Mouse (Mus musculus) liver, embryonic 13.5 days (tissue): ENCODE measurements around the gene Smg1. TPM values are rescaled to one million over a fixed set of nuclear protein-coding genes. Genes with fewer than 3 reads are reported as not detected.

ENCODE experiments used
- ATAC-seq: fragments of 200-750 bp; cut with Nextera tagmentation; 2 replicates; pipeline ENCODE4 v1.8.0; 2017; ENCODE audit warnings: low read depth, mild to moderate bottlenecking, moderate number of reproducible peaks, moderate library complexity
- DNase-seq: peaks from one replicate; pipeline ENCODE4 v3.0.0; 2022
- H3K27ac ChIP-seq: fragments of 300-500 bp; sonication (generic); 2 replicates; pipeline ENCODE4 v1.5.1; 2015; ENCODE audit warnings: moderate library complexity, mild to moderate bottlenecking, inconsistent platforms
- H3K27me3 ChIP-seq: fragments of 300-500 bp; sonication (generic); 2 replicates; pipeline ENCODE4 v1.6.1; 2015; ENCODE audit warnings: mild to moderate bottlenecking, inconsistent platforms
- H3K36me3 ChIP-seq: fragments of 300-500 bp; sonication (generic); 2 replicates; pipeline ENCODE4 v1.6.1; 2015; ENCODE audit warnings: mild to moderate bottlenecking, inconsistent platforms
- H3K4me1 ChIP-seq: fragments of 300-500 bp; sonication (generic); replicated peaks from 2 replicates; pipeline ENCODE4 v1.6.1; 2015; ENCODE audit warnings: inconsistent platforms
- H3K4me2 ChIP-seq: fragments of 300-500 bp; sonication (generic); 2 replicates; pipeline ENCODE4 v1.6.1; 2015; ENCODE audit warnings: inconsistent platforms, mild to moderate bottlenecking, moderate library complexity
- H3K4me3 ChIP-seq: fragments of 300-500 bp; sonication (generic); replicated peaks from 2 replicates; pipeline ENCODE4 v1.5.1; 2015; ENCODE audit warnings: mild to moderate bottlenecking, inconsistent platforms
- H3K9ac ChIP-seq: fragments of 300-500 bp; sonication (generic); 2 replicates; pipeline ENCODE4 v1.6.1; 2015; ENCODE audit warnings: mild to moderate bottlenecking, inconsistent platforms
- H3K9me3 ChIP-seq: fragments of 300-500 bp; sonication (generic); replicated peaks from 2 replicates; pipeline ENCODE4 v1.6.1; 2016; ENCODE audit warnings: inconsistent platforms
- WGBS: fragments of 180-500 bp; shearing (Covaris S2); methylation state at CpG from one replicate; pipeline ENCODE4 v1.1.7; 2015; ENCODE audit not compliant: insufficient replicate concordance; 5-methylcytosine and 5-hydroxymethylcytosine counted together
- polyA plus RNA-seq: library from polyadenylated mRNA; unstranded; fragments of >200 nt; fragmentation: Nextera tagmentation; extraction: Ambion mirVana; gene quantifications from 2 replicates; pipeline ENCODE4 v1.2.1, GENCODE M21; 2015

The Smg1 gene
- polyA plus RNA-seq, result 5.8 and 6.0 TPM in 2 replicates

DNA sequence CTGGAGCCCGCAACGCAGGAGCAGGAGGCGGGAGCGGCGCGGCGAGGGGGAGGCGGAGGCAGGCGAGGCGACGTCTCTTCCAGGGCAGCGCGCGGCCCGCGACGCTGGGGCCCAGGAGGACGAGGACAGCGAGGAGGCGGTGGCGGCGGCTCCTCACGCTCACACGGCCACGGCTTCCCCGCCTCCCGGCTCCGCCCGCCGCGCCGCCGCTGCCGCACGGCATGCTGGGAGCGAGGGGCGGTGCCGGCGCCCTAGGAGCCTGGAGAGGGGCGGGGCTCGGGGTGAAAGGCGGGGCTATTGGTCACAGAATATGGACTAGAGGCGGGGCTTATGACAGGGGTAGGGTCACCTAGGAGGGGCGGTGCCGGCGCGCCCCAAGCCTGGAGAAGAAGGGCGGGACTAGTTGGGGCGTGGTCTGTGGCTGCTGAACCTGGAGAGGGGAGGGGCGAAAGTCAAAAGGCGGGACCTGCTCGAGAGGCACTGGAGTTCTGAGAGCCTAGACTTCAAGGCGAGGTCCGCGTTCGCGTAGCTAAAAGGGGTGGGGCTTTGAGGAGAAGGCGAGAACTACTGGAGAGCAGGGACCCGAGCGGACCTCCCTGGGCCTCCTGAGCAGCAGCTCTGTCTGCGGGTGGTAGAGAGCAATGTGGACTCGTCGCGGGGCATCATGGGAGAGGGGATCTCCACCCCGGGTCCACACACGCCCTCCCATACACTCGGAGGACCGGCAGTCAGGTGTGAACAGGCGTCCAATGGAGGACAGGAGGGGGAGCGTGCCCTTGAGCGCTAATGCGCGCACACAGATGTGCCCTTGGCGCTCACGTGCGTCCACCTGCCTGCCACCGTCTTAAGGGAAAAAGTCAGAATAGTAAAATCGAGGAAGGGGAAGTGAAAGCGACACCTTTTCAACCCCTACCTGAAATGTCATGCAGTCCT lies at the start of gene Smg1:
TSS of gene Smg1 (minus strand) at position 218 of the 933 bp plus-strand sequence.
- H3K36me3 ChIP-seq, result no peaks in the 10 kb centered on the region
- no peaks in the 10 kb centered on the region for H3K27me3 ChIP-seq
- peak within 1 kb of the TSS; percentile 83 for H3K4me3 ChIP-seq
- H3K4me1 ChIP-seq, result peaks cover 51% of the 10 kb centered on the region
- peak within 1 kb of the TSS; percentile 96 for H3K9ac ChIP-seq
- H3K27ac ChIP-seq, result peak within 1 kb of the TSS; percentile 97
- H3K9me3 ChIP-seq, result no peaks in the 10 kb centered on the region
- peak within 1 kb of the TSS; percentile 89 for H3K4me2 ChIP-seq
- ATAC-seq (peak; percentile 94), DNase-seq (peak; percentile 100)
- WGBS, result under 1% methylated on average over 79 of the region's 79 CpGs

DNA sequence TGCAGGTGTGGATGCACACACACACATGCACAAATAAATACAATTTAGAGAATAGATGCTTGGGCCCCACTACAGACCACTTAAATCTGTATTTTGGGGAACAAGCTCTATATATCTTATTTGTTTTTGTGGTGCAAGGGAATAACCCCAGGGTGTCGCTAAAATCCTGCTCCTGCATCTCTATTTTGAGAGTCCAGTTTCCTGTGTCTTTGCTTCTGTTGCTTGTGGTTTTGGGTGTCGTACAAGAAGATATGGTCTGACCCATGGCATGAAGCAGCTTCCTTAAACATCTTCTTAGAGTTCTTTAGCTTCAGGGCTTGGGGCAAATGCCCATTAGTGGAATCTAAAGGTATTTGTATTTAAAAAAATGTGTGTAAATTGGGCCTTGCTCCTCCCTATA lies 39.7 kb upstream of the Smg1 start:
- no peak overlapping the region for H3K27ac ChIP-seq
- H3K36me3 ChIP-seq, result no peaks in the 10 kb centered on the region
- WGBS, result 13% methylated on average over 2 of the region's 2 CpGs
- H3K4me1 ChIP-seq, result no peaks in the 10 kb centered on the region
- H3K9me3 ChIP-seq, result peaks cover 4% of the 10 kb centered on the region
- H3K4me2 ChIP-seq, result no peak overlapping the region
- H3K27me3 ChIP-seq, result no peaks in the 10 kb centered on the region
- no peak for ATAC-seq
- no peak overlapping the region for H3K4me3 ChIP-seq
- no peak overlapping the region for H3K9ac ChIP-seq
- DNase-seq, result no peak

DNA sequence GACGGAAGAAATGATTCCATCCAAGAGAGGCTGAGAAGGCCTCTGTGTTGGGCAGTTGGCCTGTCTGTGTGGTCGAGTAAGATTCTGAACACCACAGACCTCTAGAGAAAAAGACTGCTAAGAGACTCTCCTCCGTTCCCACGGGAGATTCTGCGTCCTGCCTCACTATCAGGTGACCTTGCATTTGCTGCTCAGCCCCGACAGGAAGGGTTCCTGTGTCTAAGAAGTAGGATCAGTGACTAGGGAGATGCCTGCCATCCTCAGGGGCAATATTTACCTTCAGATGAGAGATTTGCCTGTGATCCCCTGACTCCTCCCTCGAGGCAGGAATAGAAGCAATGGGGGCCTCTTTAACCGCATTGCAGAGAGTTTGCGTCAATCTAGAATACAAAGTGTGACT lies 39.1 kb upstream of the Smg1 start:
- Histone ChIP-seq H3K27me3 (no peaks in the 10 kb centered on the region), H3K4me2 (no peak overlapping the region), H3K4me3 (no peak overlapping the region), H3K4me1 (no peaks in the 10 kb centered on the region), H3K9me3 (peaks cover 4% of the 10 kb centered on the region), H3K27ac (no peak overlapping the region), H3K36me3 (no peaks in the 10 kb centered on the region), H3K9ac (no peak overlapping the region)
- no peak for DNase-seq
- 38% methylated on average over 9 of the region's 9 CpGs for WGBS
- ATAC-seq, result no peak

DNA sequence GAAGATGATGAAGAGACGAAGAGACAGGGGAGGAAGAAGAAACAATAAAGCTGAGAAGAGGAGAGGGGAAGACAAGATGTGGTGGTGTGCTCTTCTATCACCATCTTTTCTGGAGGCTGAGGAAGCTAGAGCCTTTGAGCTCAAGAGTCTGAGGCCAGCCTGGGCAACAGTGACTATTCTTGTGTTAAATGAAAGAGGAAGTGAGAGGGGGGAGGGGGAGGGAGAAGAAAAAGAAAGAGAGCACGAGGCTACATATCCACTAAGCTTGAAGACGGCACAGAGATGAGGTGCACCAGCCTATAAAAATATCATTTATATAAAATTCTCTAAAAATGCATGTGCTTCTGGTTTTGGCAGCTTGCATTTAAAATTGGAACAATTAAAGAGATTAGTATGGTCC lies 36.1 kb upstream of the Smg1 start:
- DNase-seq (no peak), ATAC-seq (no peak)
- Histone ChIP-seq H3K9ac (no peak overlapping the region), H3K4me2 (no peak overlapping the region), H3K36me3 (no peaks in the 10 kb centered on the region), H3K9me3 (no peaks in the 10 kb centered on the region), H3K27me3 (no peaks in the 10 kb centered on the region), H3K27ac (no peak overlapping the region), H3K4me1 (no peaks in the 10 kb centered on the region; the same call in 1 of the 2 replicates), H3K4me3 (no peak overlapping the region)
- 23% methylated on average over 3 of the region's 3 CpGs for WGBS

DNA sequence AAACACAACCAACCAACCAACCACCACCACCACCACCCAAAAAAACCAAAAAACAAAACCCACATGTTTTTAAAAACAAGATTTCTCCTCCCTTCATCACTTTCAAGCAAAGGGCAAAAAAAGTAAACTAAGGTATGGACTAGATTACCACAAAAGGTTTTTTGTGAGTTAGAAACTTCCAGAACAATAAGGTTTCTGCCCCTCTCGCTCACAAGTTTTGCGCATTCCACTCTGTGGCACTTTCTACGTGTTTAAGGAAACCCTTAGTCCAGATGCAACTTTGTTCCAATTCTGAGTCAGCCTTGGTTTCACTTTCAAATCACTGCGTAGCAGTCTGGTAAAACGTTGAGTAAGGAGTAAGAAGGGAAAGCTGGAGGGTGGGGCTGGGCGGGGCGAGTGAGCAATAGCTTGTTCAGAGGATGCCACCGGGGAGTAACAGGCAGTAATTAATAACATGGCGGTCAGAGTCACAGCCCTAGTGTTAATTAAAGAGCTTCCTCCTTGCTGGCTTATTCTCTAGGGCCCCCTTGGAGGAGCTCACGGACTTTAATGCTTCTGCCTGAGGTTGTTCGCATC lies 34.0 kb upstream of the Smg1 start:
- H3K4me1 ChIP-seq, result no peaks in the 10 kb centered on the region; the same call in 1 of the 2 replicates
- ATAC-seq, result no peak
- no peaks in the 10 kb centered on the region for H3K27me3 ChIP-seq
- no peak for DNase-seq
- H3K4me3 ChIP-seq, result no peak overlapping the region
- no peak overlapping the region for H3K27ac ChIP-seq
- 54% methylated on average over 11 of the region's 11 CpGs for WGBS
- H3K9me3 ChIP-seq, result no peaks in the 10 kb centered on the region
- no peaks in the 10 kb centered on the region for H3K36me3 ChIP-seq
- H3K4me2 ChIP-seq, result no peak overlapping the region
- H3K9ac ChIP-seq, result no peak overlapping the region

DNA sequence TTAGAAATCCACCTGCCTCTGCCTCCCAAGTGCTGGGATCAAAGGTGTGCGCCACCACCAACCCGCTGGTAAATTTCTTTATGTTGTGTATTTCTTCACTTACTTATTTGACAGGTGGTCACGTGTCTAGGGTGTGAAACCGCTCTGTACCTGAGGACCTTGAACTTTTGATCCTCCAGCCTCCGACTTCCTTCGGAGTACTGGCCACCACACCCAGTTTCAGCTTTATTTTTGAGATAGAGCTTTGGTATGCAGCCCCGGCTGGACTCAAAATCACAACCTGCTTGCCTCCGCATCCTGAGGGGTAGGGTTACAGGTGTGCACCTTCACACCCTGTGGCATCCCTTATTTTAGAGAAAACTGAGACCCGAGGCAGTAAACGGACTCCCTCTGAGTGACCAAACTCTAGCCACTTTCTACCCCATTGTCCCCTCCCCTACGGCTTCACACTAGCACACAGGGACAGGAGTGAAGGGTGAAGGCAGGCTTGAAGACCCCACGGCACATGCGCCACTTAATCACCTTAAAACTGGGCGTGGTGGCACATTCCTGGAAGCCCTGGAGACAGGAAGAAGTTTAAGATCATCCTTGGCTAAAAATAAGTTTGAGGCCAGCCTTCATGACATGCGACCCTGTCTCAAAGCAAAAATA lies 33.3 kb upstream of the Smg1 start:
- Histone ChIP-seq H3K36me3 (no peaks in the 10 kb centered on the region), H3K4me3 (no peak overlapping the region), H3K27ac (no peak overlapping the region), H3K4me2 (no peak overlapping the region), H3K9me3 (no peaks in the 10 kb centered on the region), H3K27me3 (no peaks in the 10 kb centered on the region), H3K4me1 (no peaks in the 10 kb centered on the region; the same call in 1 of the 2 replicates), H3K9ac (no peak overlapping the region)
- 63% methylated on average over 15 of the region's 15 CpGs for WGBS
- DNase-seq, result no peak
- no peak for ATAC-seq

DNA sequence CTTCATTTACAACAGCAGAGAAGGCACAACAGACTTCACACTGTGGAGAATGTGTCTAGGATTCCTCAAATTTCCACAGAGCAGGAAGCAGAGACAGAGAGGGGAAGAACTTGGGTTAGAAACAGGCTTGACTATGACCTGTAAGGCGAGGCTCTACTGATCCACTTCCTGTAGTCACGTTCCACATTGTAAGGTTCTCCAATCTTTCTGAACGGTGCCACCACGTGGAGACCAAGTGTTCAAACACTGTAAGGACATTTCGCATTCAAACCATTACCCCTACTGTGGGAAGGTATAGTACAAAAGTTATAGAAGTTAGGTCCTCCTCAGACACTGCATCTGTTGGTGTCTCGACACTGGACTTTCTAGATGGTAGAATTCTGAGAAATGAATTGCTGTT lies 31.8 kb upstream of the Smg1 start:
- ATAC-seq (no peak), DNase-seq (no peak)
- H3K4me3 ChIP-seq, result no peak overlapping the region
- no peaks in the 10 kb centered on the region for H3K27me3 ChIP-seq
- H3K27ac ChIP-seq, result no peak overlapping the region
- H3K36me3 ChIP-seq, result no peaks in the 10 kb centered on the region
- WGBS, result 43% methylated on average over 6 of the region's 6 CpGs
- H3K9ac ChIP-seq, result no peak overlapping the region
- no peak overlapping the region for H3K4me2 ChIP-seq
- H3K4me1 ChIP-seq, result no peaks in the 10 kb centered on the region; the same call in 1 of the 2 replicates
- H3K9me3 ChIP-seq, result no peaks in the 10 kb centered on the region

DNA sequence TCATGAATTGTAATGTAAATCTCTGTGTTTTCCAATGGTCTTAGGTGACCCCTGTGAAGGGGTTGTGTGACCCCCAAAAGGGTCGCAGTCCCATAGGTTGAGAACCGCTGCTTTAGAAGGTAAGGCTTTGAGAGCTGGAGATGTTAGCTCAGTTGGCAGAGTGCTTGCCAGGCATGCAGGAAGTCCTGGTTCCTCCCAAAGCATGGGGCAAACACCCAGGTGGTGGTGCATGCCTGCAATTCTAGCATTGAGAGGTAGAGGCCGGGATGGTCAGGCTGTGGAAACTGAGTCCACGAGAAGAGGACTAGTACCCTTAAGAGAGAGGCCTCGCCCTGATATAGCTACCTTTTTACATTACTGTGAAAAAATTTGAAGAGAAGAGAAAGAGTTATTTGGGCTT lies 31.4 kb upstream of the Smg1 start:
- H3K36me3 ChIP-seq, result no peaks in the 10 kb centered on the region
- no peaks in the 10 kb centered on the region for H3K27me3 ChIP-seq
- H3K9me3 ChIP-seq, result no peaks in the 10 kb centered on the region
- H3K27ac ChIP-seq, result no peak overlapping the region
- no peak overlapping the region for H3K4me2 ChIP-seq
- DNase-seq, result no peak
- H3K4me3 ChIP-seq, result no peak overlapping the region
- no peaks in the 10 kb centered on the region; the same call in 1 of the 2 replicates for H3K4me1 ChIP-seq
- 74% methylated on average over 5 of the region's 5 CpGs for WGBS
- ATAC-seq, result no peak
- H3K9ac ChIP-seq, result no peak overlapping the region

DNA sequence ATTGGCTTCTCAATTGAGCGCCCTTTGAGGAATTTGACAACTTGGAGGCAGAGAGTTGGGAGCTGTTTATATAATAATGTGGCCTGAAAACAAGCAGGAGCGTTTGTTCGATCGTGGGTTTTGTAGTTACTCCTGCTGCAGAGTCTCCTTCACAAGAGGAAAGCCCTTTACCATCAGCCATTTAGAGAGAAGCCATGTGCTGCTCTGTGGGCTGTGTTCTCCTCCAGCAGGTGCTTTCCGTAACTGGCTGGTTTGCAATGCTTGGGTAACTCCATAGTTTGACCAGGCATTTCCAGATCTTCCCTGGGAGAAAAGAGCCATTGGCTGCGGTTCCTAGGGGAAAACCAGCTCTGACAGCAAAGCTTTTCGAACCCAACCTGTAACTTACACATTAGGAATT lies 30.7 kb upstream of the Smg1 start:
- Histone ChIP-seq H3K27ac (no peak overlapping the region), H3K9ac (no peak overlapping the region), H3K27me3 (no peaks in the 10 kb centered on the region), H3K4me3 (no peak overlapping the region), H3K4me2 (no peak overlapping the region), H3K9me3 (no peaks in the 10 kb centered on the region), H3K36me3 (no peaks in the 10 kb centered on the region), H3K4me1 (no peaks in the 10 kb centered on the region; the same call in 1 of the 2 replicates)
- ATAC-seq, result no peak
- no peak for DNase-seq
- 82% methylated on average over 7 of the region's 7 CpGs for WGBS

DNA sequence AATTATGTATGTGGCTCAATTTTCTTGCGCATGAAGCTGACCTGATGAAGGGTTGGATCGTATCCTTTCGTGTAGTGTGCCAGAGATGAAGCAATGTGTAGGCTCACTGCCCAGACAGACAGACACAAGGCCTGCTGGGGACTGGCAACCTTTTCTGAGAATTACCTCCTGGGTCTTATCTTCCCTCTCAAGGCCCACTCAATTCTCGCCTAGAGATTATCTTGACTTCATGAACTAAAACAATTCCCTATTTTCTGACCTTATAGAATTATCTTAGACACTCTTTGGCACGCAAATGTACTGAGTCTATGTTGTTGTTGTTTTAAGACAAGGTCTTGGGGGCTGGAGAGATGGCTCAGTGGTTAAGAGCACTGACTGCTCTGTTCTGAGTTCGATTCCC lies 22.6 kb upstream of the Smg1 start:
- Histone ChIP-seq H3K9me3 (no peaks in the 10 kb centered on the region), H3K36me3 (no peaks in the 10 kb centered on the region), H3K9ac (no peak overlapping the region), H3K4me2 (no peak overlapping the region), H3K27me3 (no peaks in the 10 kb centered on the region), H3K27ac (no peak overlapping the region), H3K4me3 (no peak overlapping the region), H3K4me1 (peaks cover 22% of the 10 kb centered on the region)
- WGBS, result 42% methylated on average over 6 of the region's 6 CpGs
- peak; percentile 84 for ATAC-seq
- peak; percentile 26 for DNase-seq

DNA sequence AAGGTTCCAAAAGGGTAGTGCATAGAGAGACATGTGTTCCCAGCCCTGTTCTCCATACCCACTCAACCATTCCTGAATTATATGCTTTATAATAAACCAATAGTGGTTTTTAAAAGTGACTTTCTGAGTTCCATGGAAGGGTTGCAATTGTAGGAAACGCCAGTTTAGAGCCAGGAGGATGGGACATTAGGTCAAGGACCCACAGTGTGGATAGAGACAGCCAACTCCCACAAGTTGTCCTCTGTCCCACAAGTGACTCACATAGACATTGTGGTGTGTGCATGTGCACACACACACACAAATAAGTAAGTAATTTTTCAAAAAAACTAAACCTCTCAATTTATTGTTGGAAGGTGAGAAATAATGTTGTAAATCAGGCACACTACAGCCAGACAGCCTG lies 20.1 kb upstream of the Smg1 start:
- Histone ChIP-seq H3K27ac (no peak overlapping the region), H3K9ac (no peak overlapping the region), H3K9me3 (no peaks in the 10 kb centered on the region), H3K4me1 (peaks cover 22% of the 10 kb centered on the region), H3K4me2 (no peak overlapping the region), H3K36me3 (no peaks in the 10 kb centered on the region), H3K27me3 (no peaks in the 10 kb centered on the region), H3K4me3 (no peak overlapping the region)
- DNase-seq (no peak), ATAC-seq (no peak)
- 53% methylated on average over 1 of the region's 1 CpGs for WGBS
